In genomic region chr17:49427631-49428238, GRCm38 (mm10) we compare ENCODE assay signal across 8 mouse cellular contexts. TPM values are rescaled to one million over a fixed set of nuclear protein-coding genes. Genes with fewer than 3 reads are reported as not detected.
DNase-seq lines count a peak whose midpoint lies in the region; ATAC-seq and TF ChIP-seq lines count a peak whose summit lies in the region.

No protein-coding gene starts in this region.

- peak overlapping the region; percentile 85 for H3K4me2 ChIP-seq in heart, embryonic 12.5 days
- H3K4me2 ChIP-seq in embryonic facial prominence, embryonic 14.5 days (ENCODE audit: low read depth, low read length), result peak overlapping the region; percentile 42
- peak overlapping the region; percentile 96 for H3K4me2 ChIP-seq in kidney, postnatal 0 days (ENCODE audit: low read length)

- TF ChIP-seq CTCF in E14TG2a.4 (conservative IDR thresholded peaks at IDR 0.05; ENCODE audit: low read length), result peak; percentile 59
- peak; percentile 50; the same call in 1 of the 2 replicates for TF ChIP-seq CTCF in kidney, postnatal 0 days (IDR thresholded peaks at IDR 0.05; ENCODE audit: low read depth)

- WGBS in heart, embryonic 12.5 days, result 18% methylated on average over 9 of the region's 9 CpGs
- WGBS in embryonic facial prominence, embryonic 14.5 days, result 15% methylated on average over 9 of the region's 9 CpGs
- WGBS in kidney, postnatal 0 days, result 20% methylated on average over 9 of the region's 9 CpGs

- H3K9ac ChIP-seq in heart, embryonic 12.5 days, result no peak overlapping the region
- H3K9ac ChIP-seq in embryonic facial prominence, embryonic 14.5 days (ENCODE audit: low read depth, low read length), result peak overlapping the region; percentile 79; the same call in 1 of the 2 replicates
- H3K9ac ChIP-seq in kidney, postnatal 0 days (ENCODE audit: low read depth, low read length), result no peak overlapping the region

- no peaks in the 10 kb centered on the region for H3K27me3 ChIP-seq in heart, embryonic 12.5 days (replicated peaks)
- H3K27me3 ChIP-seq in E14TG2a.4 (ENCODE audit: insufficient read depth, low read length), result no peaks in the 10 kb centered on the region
- no peaks in the 10 kb centered on the region for H3K27me3 ChIP-seq in embryonic facial prominence, embryonic 14.5 days (replicated peaks; ENCODE audit: control insufficient read depth, insufficient read depth, low read length)
- H3K27me3 ChIP-seq in kidney, postnatal 0 days (ENCODE audit: insufficient read depth, low read length), result no peaks in the 10 kb centered on the region

- no peak for ATAC-seq in heart, embryonic 12.5 days (ENCODE audit: insufficient number of reproducible peaks, low FRiP score)
- ATAC-seq in embryonic facial prominence, embryonic 14.5 days (ENCODE audit: low read depth), result peak; percentile 9; the same call in 1 of the 2 replicates
- ATAC-seq in kidney, postnatal 0 days (replicated peaks; ENCODE audit: low FRiP score, low read depth), result no peak

- H3K27ac ChIP-seq in heart, embryonic 12.5 days (ENCODE audit: poor library complexity, severe bottlenecking), result no peak overlapping the region
- no peak overlapping the region for H3K27ac ChIP-seq in embryonic facial prominence, embryonic 14.5 days (replicated peaks; ENCODE audit: low read depth, low read length)
- H3K27ac ChIP-seq in kidney, postnatal 0 days, result no peak overlapping the region

- no peaks in the 10 kb centered on the region; the same call in 1 of the 2 replicates for H3K36me3 ChIP-seq in heart, embryonic 12.5 days
- H3K36me3 ChIP-seq in E14TG2a.4 (ENCODE audit: insufficient read depth, low read length), result no peaks in the 10 kb centered on the region
- H3K36me3 ChIP-seq in embryonic facial prominence, embryonic 14.5 days (ENCODE audit: control insufficient read depth, insufficient read depth, low read length), result no peaks in the 10 kb centered on the region
- no peaks in the 10 kb centered on the region for H3K36me3 ChIP-seq in kidney, postnatal 0 days (ENCODE audit: insufficient read depth, low read length)

- no peaks in the 10 kb centered on the region for H3K9me3 ChIP-seq in heart, embryonic 12.5 days (replicated peaks)
- no peaks in the 10 kb centered on the region for H3K9me3 ChIP-seq in E14TG2a.4 (ENCODE audit: low read length)
- no peaks in the 10 kb centered on the region for H3K9me3 ChIP-seq in embryonic facial prominence, embryonic 14.5 days (ENCODE audit: control insufficient read depth, low read length)
- H3K9me3 ChIP-seq in kidney, postnatal 0 days (replicated peaks; ENCODE audit: low read length), result no peaks in the 10 kb centered on the region

- H3K4me3 ChIP-seq in heart, embryonic 12.5 days, result peak overlapping the region; percentile 67
- H3K4me3 ChIP-seq in E14TG2a.4 (replicated peaks; ENCODE audit: low read length), result peak overlapping the region; percentile 85
- peak overlapping the region; percentile 64 for H3K4me3 ChIP-seq in embryonic facial prominence, embryonic 14.5 days (ENCODE audit: low read depth, low read length)
- no peak overlapping the region for H3K4me3 ChIP-seq in kidney, postnatal 0 days (replicated peaks; ENCODE audit: low read depth, low read length)

- H3K4me1 ChIP-seq in heart, embryonic 12.5 days (replicated peaks), result peaks cover 33% of the 10 kb centered on the region
- H3K4me1 ChIP-seq in E14TG2a.4 (replicated peaks; ENCODE audit: low read depth, low read length), result peaks cover 42% of the 10 kb centered on the region
- peaks cover 27% of the 10 kb centered on the region for H3K4me1 ChIP-seq in embryonic facial prominence, embryonic 14.5 days (ENCODE audit: control insufficient read depth, insufficient read depth, low read length)
- peaks cover 20% of the 10 kb centered on the region for H3K4me1 ChIP-seq in kidney, postnatal 0 days (replicated peaks; ENCODE audit: insufficient read depth, low read length)

- no peak for DNase-seq in heart, adult 8-10 months (ENCODE audit: low spot score)
- no peak for DNase-seq in embryonic facial prominence, embryonic 14.5 days (ENCODE audit: low spot score)
- peak; percentile 10 for DNase-seq in kidney, postnatal 0 days (ENCODE audit: low spot score)
- DNase-seq in naive thymus-derived CD4-positive, alpha-beta T cell, adult 2 months (ENCODE audit: low read depth), result peak; percentile 46
- no peak for DNase-seq in layer of hippocampus, postnatal 36 days
- no peak for DNase-seq in testis, postnatal 14 days (ENCODE audit: low spot score)

RNA-seq across cellular contexts. Expression of gene Mocs1, which starts 0.4 kb away (rescaled TPM):
- polyA plus RNA-seq in heart, embryonic 12.5 days (2016; fragmentation: Nextera tagmentation; extraction: Ambion mirVana), result 6.6 TPM in 2 replicates
- 10 to 100 TPM; 23.0 to 29.5 (median 24.5) TPM for total RNA-seq in heart, adult 8-10 months (2022)
- polyA plus RNA-seq in embryonic facial prominence, embryonic 14.5 days (2014; fragmentation: Nextera tagmentation; extraction: Ambion mirVana), result 6.4 and 7.8 TPM in 2 replicates
- 5.7 and 7.2 TPM in 2 replicates for polyA plus RNA-seq in kidney, postnatal 0 days (2015; fragmentation: Nextera tagmentation; extraction: Ambion mirVana)
- 10 to 100 TPM in 1 of 2 experiments, 1 to 10 TPM in 1; 9.9 to 14.2 TPM for total RNA-seq in layer of hippocampus, postnatal 36 days (2021)

Comparison
In these comparisons a context has a peak if more than half of its experiments do, and no peak if none do; other contexts are left out.
1. H3K4me2 ChIP-seq: peak in every context shown above with its lines; median percentile 96 in kidney, postnatal 0 days; 85 in heart, embryonic 12.5 days; 42 in embryonic facial prominence, embryonic 14.5 days.
2. DNase-seq: peak in kidney, postnatal 0 days (single experiment) and naive thymus-derived CD4-positive, alpha-beta T cell, adult 2 months (single experiment); none in heart, adult 8-10 months (single experiment), embryonic facial prominence, embryonic 14.5 days (single experiment), layer of hippocampus, postnatal 36 days (0 of 2) and testis, postnatal 14 days (single experiment).